Mouse (Mus musculus) naive thymus-derived CD4-positive, alpha-beta T cell, adult 2 months (primary cell): Measurements from ENCODE around the gene Cnih4.

ENCODE experiments used
- DNase-seq: peaks from one replicate; pipeline ENCODE4 v3.0.0-alpha.2; 2011; ENCODE audit warnings: low read depth

The Cnih4 gene

GRCm38 (mm10) chr1:181211403-181211919 lies 67.0 kb downstream of the Cnih4 start:
- peak; percentile 48 for DNase-seq

GRCm38 (mm10) chr1:181211920-181212633 lies 67.6 kb downstream of the Cnih4 start, which contains the start of gene Wdr26:
TSS of gene Wdr26 (minus strand) at chr1:181212001.
- peak; percentile 87 for DNase-seq

GRCm38 (mm10) chr1:181214296-181215035 lies 70.0 kb downstream of the Cnih4 start:
- no peak for DNase-seq

- no peak for DNase-seq
Measured at GRCm38 (mm10) chr1:181216315-181216714, 71.8 kb downstream of the Cnih4 start.
